Mouse (Mus musculus): Measurements from ENCODE around the gene Ryr2.

The Ryr2 gene

DNA sequence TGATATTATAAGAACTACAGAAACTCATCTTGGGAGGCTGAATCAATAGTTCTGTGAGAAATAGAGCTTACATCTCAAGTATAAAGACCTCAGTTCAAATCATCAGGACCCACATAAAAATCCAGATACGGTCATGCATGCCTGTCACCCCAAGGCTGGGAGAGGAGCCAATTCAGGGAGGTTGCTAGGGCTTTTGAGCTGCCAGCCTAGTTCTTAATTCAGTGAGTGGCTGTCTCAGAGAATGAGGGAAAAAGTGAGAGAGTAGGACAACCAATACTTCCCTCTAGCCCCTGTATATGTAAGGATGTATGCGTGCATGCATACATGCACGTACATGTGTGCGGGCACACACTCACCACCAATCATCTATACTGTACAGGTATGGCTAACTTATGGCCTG lies 390.5 kb downstream of the Ryr2 start:
- 81% methylated on average over 4 of the region's 4 CpGs for WGBS

DNA sequence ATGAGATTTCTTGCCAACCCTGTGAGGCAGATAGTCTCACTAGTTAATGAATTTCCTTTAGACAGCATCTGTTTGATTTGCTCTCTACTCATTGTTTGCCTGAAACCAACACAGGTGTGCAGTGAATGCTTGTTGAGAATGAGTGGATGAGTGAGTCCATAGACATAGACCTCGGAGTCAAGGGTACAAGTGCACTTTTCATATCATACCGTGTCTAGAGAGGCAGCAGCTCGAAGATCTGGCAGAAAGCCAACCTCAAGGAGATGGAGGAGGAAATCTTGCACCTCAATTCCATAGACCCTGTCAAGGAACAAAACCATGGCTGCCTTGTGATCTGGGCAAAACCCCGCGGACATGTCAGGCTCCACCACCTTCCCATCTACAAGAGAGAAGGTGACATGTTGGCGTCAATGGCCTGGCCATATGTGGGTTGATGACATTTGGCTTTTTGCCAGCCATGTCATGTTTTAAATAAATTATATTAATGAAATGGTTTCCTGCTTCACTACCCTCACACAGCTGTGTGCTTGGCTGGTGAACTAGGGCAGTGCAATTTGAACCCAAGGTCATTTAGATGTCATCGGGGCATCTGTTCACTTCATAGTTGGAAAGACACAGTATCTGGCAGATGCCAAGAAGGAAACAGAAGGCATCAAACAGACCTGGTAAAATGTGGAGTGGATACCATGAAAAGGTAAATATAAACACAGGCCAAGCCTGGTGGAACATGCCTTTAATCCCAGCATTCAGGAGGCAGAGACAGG lies 396.9 kb downstream of the Ryr2 start:
- 76% methylated on average over 7 of the region's 7 CpGs for WGBS

DNA sequence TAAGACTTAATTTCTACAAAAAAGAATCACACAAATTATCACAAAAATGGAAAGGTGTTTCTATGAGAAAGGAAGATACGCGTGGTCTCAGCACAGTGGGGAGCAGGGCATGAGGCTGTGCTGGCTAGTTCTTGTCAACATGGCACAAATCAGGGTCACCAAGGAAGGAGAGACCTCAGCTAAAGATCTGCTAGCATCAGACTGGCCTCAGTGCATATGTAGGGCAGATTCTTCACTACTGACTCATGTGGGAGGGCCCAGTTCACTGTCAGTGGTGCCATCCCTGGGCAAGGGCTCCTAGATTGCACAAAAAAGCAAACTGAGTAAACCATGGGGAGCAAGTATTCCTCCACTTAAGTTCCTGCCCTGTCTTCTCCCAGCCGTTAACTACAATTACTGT lies 405.0 kb downstream of the Ryr2 start:
- 92% methylated on average over 3 of the region's 3 CpGs for WGBS

DNA sequence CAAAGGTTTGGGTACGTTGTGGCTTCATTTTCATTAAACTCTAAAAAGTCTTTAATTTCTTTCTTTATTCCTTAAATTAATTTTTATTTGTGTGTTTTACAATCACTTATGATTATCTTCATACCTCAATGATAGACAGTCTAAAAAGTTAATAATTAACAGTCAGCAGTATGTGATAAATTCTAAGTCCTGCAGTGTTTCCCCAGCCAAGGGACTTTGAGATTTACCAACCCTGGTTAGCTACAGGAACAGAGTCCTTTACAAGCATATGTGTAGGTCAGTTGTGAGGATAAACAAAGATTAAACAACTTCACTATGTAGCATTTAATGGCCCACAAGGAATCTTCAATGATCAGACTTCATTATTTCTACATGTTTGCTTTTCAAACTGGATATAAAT lies 410.2 kb downstream of the Ryr2 start:
- WGBS = 74% methylated on average over 1 of the region's 1 CpGs

DNA sequence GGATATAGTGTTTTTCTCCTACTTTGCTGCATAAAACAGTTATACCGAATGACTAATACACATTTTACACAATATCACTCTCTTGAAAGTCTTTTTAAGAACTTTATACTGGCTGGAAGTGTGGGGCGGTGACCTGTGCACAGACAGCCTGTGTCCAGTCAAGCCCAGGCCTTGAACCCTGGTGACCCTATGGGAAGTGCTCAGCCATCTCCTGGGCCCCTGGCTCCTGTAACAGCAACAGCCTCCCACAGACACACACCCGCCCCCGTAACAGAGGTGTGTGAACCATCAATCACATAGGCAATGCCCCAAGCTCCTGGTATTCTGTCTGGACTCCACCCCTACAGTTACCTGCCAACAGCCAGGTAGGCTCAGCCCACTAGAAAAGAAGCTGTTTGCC lies 424.9 kb downstream of the Ryr2 start:
- WGBS = 92% methylated on average over 4 of the region's 4 CpGs

DNA sequence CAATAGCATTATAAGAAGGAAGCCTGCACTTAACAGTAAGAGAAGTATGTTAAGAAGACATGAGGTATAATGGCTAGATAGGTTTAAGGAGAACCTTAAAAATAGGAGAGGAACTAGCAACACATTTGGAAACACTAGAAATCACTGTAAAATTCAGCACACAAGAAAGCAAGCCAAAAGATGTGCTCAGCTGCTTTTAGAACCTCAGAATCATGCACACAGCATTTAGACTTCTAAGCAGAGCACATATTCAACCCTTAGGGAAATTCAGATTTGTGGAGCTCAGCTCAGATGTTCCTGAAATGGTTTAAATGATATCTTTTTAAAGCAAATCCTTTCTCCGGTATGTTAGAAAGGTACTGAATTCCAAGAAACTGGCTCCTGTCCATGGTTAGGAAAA lies 461.9 kb downstream of the Ryr2 start:
- 57% methylated on average over 1 of the region's 1 CpGs for WGBS

DNA sequence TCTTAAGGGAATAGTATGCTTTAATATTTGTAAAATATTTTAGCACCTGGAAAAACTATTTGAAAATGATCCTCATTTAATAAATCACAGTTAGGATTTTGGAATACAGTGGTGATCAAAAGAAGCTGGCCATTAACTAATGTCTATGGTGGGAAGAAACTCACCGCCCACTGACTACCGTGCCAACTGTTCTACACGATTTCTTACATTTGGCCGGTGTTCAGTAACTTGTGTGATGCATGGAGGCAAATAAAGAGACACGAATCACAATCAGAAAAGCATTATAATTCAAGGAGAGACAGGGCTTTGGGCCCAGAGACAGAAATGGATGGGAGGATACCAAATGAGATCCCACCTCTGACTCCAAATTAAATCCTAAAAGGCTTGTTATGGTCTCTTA lies 470.4 kb downstream of the Ryr2 start:
- WGBS = 37% methylated on average over 5 of the region's 5 CpGs

DNA sequence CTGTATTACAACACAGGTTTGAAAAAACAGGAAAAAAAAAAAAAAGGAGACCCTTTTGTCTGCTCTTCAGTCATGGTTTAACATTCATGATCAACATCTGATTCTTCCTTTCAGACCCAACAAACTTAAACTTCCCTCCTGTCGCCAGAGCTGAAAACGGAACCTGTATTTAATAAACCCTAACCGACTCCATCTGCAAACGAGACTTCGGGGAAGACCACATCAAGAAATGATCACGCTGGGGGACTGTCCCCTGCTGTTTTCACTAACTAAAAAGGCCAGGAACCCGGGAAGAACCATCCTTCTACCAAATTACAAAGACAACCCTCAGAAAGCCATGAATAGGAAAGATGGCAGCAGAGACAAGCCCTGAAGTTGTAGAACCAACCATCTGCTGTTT lies 482.2 kb downstream of the Ryr2 start:
- WGBS = 64% methylated on average over 7 of the region's 7 CpGs

DNA sequence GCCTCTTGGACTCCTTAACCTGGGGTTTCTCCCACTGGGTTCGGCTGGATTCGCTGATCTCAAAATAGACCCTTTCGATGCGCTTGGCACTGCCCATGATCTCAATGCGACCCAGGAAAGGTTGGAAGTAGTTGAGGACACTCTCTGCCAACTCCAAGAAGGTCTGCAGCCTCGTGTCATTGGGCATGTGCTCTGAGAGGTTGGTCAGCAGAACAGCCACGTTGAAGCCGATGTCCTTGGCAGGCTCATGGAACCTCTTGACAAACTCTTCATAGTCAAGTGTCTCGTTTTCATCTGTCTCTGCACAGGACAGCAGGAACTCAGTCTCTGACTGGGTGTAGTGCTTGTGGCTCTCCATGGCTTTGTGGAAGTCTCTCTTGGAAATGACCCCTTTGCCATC lies 511.3 kb downstream of the Ryr2 start:
- 89% methylated on average over 9 of the region's 9 CpGs for WGBS

DNA sequence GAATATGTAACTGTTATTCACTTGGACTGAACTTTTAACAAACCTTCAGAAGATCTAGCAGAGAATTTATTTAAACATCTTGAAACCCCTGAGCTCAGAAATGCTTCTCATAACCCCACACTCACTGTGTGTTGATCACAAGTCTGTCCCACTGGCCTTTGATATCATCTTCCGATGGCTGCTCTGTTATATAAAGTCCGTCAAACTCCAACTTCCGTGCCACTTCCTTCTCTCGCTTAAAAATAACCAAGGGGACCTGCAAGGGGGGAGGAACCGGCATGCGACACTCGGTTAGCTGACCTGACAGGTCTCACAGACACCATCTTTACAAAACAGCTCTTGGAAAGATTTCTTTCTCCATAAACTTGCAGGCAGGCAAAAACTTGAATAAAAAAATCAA lies 521.5 kb downstream of the Ryr2 start:
- 71% methylated on average over 7 of the region's 7 CpGs for WGBS

DNA sequence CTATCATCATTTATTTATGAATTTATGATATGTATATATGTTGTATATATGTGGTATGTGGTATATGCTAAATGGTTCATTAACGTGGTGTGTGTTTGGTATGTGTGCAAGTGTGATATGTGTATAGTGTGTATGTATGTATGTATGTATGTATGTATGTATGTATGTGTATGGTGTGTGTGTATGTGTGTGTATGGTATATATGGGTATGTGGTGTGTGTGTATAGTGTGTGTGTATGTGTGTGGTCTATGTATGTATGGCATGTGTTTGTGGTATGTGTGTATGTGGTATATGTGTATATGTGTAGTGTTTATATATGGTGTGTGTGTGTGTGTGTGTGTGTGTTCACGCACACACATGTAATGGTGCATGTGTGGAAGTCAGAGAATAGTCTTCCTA lies 534.2 kb downstream of the Ryr2 start:
- 94% methylated on average over 1 of the region's 2 CpGs for WGBS

DNA sequence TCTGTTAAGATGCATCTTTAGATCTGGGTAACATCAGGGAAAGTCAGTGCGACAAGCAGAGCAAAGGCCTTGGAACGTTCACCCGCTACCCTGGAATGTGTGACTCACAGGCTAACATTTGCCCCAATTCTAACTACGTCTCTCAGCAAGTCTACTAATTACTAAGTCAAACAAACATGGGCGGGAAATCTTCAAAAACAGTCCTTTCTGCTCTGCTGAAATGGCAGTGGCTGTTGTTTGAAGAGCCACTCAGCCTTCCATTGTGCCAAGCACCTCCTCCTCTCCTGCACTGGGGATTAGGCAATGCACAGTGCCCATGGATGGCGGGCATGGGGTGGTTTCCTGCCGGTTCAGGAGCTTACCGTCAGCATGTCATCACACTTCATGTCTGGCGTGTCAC lies 540.3 kb downstream of the Ryr2 start:
- 59% methylated on average over 9 of the region's 9 CpGs for WGBS

DNA sequence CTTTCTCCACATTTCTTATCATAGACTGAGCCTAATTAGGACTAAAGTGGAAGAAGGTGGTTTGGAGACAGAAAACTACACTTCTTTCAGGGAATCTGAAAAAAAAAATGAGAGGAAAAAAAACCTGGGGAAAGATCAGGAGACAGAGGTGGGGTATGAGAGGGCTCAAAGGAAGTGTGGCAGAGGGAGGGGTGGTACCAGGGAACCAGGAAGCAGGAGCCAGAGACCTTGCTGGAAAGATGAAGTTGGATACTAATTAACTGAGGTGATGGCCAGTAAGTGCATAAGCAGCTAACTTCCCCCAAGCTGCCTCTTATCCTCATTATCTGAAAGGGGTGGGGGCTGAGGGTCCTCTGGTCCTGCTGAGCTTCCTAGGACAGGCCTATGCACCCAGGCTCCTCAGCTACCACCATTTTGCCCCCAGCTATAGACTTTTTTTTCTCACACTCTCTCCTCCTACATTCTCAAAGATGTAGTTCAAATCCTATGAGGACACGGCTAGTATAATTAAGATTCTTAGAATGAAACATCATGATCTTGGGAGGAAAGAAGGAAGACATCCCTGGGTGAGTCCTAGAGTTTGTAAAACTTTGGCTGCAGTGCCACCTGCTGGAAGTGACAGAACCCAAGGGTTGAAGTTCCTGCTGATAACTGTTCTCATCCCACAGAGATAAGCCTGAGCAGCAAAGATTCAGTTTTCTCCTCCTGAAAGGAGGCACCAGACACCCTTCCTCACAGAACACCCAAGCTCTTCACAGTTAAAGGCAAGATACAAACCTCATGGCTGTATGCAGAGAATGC lies 543.3 kb downstream of the Ryr2 start:
- 10% methylated on average over 1 of the region's 1 CpGs for WGBS

DNA sequence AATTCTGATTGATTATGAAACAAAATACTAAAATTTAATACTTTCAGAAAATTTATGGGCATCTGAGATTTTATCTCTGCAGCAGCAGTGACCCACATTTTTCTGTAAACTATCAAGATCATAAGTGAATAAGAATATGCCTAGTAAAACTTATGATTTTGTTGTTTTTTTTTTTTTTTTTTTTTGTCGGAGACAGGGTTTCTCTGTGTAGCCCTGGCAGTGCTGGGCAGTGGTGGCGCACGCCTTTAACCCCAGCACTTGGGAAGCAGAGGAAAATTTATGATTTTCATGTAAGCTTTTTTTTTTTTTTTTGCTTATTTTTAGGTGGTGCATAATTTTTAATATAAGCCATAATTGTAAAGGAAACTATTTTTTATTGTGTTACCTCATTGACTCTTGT lies 557.1 kb downstream of the Ryr2 start:
- WGBS = 89% methylated on average over 3 of the region's 3 CpGs

DNA sequence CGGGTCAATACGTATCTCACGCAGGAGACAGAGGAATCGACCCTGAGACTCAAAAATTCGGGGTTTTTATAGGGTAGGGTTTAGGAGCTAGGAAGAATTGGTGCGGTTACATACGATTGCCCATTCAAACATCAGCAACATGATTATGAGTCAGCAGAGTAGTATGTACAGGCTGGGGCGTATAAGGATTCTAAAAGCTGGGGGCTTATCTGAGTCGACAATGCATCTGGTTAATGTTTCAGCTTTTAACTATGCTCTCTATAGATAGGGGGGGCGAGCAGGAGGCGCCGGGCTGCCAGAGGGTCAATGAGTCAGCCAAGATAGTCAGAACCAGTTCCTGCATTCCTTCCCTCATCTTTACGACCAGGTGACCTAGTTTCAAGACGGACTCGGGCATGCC lies 557.6 kb downstream of the Ryr2 start:
- 77% methylated on average over 15 of the region's 15 CpGs for WGBS

DNA sequence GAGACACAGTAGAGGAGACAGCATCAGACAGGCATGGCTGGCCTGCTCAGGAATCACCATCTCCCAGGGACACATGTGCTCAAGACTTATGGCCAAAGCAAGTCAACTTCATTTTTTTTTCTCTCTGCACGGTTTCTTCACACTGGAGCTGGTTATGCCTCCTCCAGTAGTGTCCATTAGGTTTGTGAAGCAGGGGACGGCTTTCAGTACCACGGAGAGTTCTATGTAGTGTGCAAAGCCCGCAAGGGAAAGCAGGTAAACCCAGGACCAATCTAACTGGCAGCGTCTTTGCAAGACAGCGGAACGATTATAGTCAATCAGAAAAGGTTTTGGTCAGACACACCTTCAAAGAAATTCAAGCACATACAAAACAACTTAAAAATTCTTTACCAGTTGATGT lies 560.9 kb downstream of the Ryr2 start:
- WGBS = 63% methylated on average over 7 of the region's 7 CpGs

DNA sequence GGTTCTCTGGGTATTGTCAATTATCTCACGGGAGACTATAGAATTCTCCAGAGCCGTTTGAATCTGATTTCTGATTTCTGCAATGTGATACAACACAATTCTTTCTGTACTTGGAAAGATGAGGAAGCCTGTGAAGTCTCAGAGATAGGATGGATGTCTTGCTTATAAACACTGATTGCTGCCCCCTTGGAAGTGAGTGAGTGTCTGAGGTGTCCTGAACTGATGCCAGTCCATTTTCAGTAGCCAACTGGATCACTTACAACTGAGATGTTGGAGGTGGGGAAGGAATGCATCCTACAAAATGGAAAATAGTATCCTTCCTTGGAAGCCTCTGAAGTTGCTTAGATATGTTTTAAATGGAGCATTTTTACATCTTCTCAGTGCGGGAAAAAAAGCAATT lies 564.2 kb downstream of the Ryr2 start:
- 53% methylated on average over 3 of the region's 3 CpGs for WGBS

DNA sequence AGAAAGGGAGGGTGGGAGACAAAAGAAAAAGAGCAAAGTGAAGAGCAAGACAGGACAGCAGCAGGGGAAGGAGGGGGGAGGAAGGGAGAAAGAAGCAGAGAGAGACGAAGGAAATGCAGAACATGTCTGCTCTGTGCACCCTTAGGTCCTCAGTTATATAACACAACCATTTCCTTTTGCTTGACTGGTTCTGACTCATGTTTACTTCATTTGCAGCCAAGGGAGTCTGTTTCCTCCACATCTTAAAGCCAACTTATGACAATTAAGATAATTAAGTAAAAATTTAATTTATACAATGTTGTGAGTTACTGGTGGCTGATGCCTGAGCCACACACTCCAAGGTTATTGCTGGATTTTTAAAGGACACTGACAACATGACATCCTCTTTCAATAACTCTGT lies 569.9 kb downstream of the Ryr2 start:
- WGBS = 61% methylated on average over 1 of the region's 1 CpGs

DNA sequence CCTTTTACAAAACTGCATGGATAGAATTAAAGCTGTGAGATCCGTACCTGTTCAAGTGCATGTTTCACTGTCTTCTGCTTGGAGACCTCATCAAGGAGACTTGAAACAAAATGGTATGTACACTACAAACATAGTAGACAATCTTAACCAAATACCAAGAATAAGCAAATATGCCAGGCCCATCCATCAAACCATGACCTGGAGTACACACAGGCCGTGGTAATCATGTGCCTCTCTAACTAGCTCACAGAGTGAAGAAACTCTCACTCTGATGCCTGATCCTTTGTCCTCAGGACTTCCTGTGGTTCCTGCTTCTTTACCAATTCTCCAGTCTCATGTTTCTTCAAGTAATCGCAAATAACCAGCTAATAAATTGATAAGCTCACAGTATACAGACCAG lies 570.9 kb downstream of the Ryr2 start:
- 77% methylated on average over 3 of the region's 3 CpGs for WGBS

DNA sequence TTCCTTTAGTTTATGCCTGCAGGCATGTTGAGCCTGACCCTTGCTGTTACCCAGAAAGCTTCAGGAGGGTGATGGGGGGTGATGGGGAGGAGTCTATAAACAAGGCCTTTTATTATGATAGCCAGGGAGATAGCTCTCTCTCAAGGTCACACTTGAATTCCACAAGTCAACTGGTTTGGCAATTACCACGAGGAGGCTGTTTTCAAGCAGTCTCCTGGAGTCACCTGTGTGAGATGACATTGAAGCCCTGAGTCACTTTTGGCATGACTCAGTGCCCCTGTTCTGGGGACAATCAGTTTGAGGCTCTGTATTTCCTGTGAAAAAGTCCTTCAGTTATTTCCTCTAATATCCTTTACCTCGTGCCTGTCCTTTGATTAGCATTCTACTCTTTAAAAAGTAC lies 573.5 kb downstream of the Ryr2 start:
- WGBS = 55% methylated on average over 2 of the region's 2 CpGs

DNA sequence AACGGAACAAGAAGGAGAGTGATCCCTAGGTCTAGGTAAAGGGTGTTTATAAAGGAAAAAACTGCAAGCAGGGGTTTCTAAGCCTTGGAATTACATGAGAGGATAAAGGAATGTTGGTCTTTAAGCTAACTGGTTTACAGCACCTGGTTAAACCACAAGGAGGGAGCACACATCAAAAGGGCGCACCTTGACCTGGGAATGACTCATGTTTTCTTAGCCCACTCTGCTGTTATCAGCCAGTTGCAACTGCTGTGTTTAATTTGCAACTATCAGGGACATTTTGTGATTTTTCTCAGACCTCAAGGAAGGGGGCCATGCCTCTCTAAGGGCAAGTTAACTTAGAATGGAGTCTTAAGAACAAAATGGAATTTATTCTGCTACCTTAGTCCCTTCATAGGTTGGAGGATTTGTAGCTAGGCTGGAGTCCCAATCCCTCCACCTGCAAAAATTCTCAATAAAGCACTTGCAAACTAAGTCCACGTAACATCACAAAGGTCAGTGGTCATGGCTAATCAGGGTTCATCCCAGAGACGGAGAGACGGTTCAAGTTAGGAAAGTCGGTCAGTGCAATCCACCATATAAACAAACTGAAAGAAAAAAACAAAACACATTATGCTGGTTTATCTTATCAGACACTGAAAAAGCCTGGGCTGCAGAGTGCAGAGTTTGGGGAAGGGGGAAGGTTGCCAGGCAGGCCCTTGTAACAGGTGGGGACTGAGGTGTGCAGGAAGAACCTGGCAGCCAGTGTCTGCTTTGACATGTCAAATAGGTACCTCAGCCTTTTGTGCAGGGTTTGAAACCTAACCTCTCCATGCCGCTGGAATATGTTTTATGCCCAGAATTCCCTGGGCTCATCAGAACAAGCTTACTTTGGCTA lies 574.5 kb downstream of the Ryr2 start:
- 91% methylated on average over 7 of the region's 7 CpGs for WGBS

DNA sequence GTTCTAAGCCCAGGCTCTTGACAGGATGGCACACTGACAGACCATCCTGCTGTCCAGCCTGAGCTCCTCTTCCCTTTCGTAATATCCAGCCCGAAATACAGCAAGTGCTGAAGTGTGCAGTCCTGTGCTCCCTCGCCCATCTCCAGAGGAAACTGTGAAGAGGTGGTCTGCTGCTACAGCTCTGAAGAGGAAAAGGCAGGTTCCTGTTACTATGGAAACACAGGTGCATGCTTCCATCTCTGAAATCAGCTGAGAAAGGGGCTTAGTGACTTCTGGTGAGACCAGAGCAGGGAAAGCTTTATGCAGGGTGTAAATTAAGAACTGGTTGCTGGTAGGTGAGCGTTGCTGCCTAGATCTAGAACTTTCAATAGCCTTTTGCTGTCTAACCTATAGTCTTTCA lies 583.1 kb downstream of the Ryr2 start:
- 91% methylated on average over 4 of the region's 4 CpGs for WGBS
